Mouse (Mus musculus) stomach, embryonic 14.5 days (tissue): ENCODE measurements around the gene Kirrel2. TPM values are rescaled to one million over a fixed set of nuclear protein-coding genes. Genes with fewer than 3 reads are reported as not detected.
"Not testable (repeated sequence)": the region's sequence is repeated elsewhere in the genome, so short reads cannot be mapped to it uniquely, and the experiment has no call there.

Experiments
- ATAC-seq: fragments of 200-750 bp; cut with Nextera tagmentation; 2 replicates; pipeline ENCODE4 v1.8.0; 2017; ENCODE audit warnings: low read depth, moderate TSS enrichment; ENCODE audit not compliant: insufficient number of reproducible peaks, insufficient read depth, low FRiP score
- H3K27ac ChIP-seq: fragments of 300-500 bp; sonication (generic); 2 replicates; pipeline ENCODE4 v1.5.1; 2014; ENCODE audit warnings: mild to moderate bottlenecking, low read length, moderate library complexity, mixed read lengths
- H3K27me3 ChIP-seq: fragments of 300-500 bp; sonication (generic); 2 replicates; pipeline ENCODE4 v1.6.1; 2014; ENCODE audit warnings: low read length, control low read depth, mixed read lengths; ENCODE audit not compliant: control insufficient read depth, insufficient read depth
- H3K36me3 ChIP-seq: fragments of 300-500 bp; sonication (generic); 2 replicates; pipeline ENCODE4 v1.6.1; 2014; ENCODE audit warnings: mild to moderate bottlenecking, control low read depth, low read length, moderate library complexity, mixed read lengths; ENCODE audit not compliant: control insufficient read depth, insufficient read depth
- H3K4me1 ChIP-seq: fragments of 300-500 bp; sonication (generic); 2 replicates; pipeline ENCODE4 v1.6.1; 2014; ENCODE audit warnings: low read length, control low read depth, mixed read lengths; ENCODE audit not compliant: control insufficient read depth, insufficient read depth
- H3K4me2 ChIP-seq: fragments of 300-500 bp; sonication (generic); replicated peaks from 2 replicates; pipeline ENCODE4 v1.6.1; 2014; ENCODE audit warnings: low read depth, low read length, control low read depth
- H3K4me3 ChIP-seq: fragments of 300-500 bp; sonication (generic); 2 replicates; pipeline ENCODE4 v1.5.1; 2014; ENCODE audit warnings: low read depth, low read length, control low read depth
- H3K9ac ChIP-seq: fragments of 300-500 bp; sonication (generic); replicated peaks from 2 replicates; pipeline ENCODE4 v1.6.1; 2014; ENCODE audit warnings: low read depth, mild to moderate bottlenecking, control low read depth, low read length, moderate library complexity, mixed read lengths
- H3K9me3 ChIP-seq: fragments of 300-500 bp; sonication (generic); 2 replicates; pipeline ENCODE4 v1.6.1; 2016; ENCODE audit warnings: low read depth, low read length, control low read depth; ENCODE audit not compliant: control insufficient read depth
- WGBS: fragments of 180-500 bp; shearing (Covaris S2); extraction: QIAGEN DNeasy Blood & Tissue Kit; methylation state at CpG from one replicate; pipeline ENCODE4 v1.1.7; 2014; 5-methylcytosine and 5-hydroxymethylcytosine counted together
- polyA plus RNA-seq: library from polyadenylated mRNA; unstranded; fragments of >200 nt; fragmentation: Nextera tagmentation; extraction: Ambion mirVana; gene quantifications from 2 replicates; pipeline ENCODE4 v1.2.1, GENCODE M21; 2014

Gene Kirrel2
- polyA plus RNA-seq, 1 experiment from 2014 or later: 0.45 TPM

DNA sequence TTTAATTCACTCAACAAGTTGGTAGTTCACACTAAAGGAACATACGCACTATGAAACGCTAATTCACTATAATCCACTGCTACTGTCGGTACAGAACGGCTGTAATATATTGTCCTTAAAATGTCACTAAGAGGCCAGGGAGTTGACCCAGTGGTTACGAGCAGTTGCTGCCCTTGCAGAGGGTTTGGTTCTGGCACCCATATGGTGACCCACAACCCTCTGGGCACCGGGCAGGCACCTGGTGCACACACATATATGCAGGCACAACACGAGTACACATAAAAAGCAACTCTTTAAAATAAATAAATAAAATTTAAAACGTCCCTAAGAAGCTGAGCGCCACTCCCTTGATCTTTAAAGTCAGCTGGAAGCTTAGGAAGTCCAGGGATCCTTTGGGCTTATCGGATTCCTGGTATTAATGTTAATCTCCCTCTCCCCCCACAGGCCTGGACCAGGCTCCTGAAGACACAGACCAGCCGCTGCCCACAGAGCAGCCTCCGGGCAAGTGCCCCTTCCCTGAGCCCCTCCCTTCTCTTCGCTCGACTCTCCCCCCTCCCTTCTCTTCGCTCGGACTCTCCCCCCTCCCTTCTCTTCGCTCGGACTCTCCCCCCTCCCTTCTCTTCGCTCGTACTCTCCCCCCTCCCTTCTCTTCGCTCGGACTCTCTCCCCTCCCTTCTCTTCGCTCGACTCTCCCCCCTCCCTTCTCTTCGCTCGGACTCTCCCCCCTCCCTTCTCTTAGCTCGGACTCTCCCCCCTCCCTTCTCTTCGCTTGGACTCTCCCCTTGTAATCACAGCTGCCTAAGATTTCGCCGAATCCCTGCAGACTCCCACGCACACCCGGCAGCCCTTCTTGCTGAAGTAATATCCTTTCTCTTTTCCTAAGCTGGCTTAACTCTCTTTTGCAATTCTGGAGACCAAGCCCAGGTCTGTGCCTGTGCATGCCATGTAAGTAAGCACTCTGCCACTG lies 20.2 kb upstream of the Kirrel2 start:
- Histone ChIP-seq H3K36me3 (no peaks in the 10 kb centered on the region), H3K27me3 (no peaks in the 10 kb centered on the region), H3K27ac (no peak overlapping the region), H3K9me3 (no peaks in the 10 kb centered on the region), H3K9ac (no peak overlapping the region), H3K4me1 (peaks cover 5% of the 10 kb centered on the region; the same call in 1 of the 2 replicates), H3K4me2 (peak overlapping the region; percentile 24), H3K4me3 (peak overlapping the region; percentile 15; the same call in 1 of the 2 replicates)
- ATAC-seq: no peak
- 6% methylated on average over 31 of the region's 32 CpGs for WGBS

DNA sequence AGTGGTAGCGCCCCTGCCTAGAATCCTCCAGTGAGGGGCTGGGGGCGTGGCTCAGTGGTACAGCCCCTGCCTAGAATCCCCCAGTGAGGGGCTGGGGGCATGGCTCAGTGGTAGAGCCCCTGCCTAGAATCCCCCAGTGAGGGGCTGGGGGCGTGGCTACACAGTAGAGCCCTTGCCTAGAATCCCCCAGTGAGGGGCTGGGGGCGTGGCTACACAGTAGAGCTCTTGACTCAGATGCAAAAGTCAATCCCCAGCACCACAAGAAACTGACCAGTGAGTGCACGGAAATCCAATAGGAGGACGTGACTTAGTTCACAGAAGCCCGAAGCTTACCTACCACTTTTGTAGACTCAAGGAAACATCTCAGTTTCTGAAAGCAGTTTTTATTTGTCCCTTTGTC lies 18.6 kb upstream of the Kirrel2 start:
- H3K4me1 ChIP-seq, H3K36me3 ChIP-seq, H3K27ac ChIP-seq, H3K9me3 ChIP-seq, H3K9ac ChIP-seq, H3K4me3 ChIP-seq, H3K27me3 ChIP-seq, H3K4me2 ChIP-seq, ATAC-seq: not testable (repeated sequence)
- WGBS: 81% methylated on average over 6 of the region's 7 CpGs

DNA sequence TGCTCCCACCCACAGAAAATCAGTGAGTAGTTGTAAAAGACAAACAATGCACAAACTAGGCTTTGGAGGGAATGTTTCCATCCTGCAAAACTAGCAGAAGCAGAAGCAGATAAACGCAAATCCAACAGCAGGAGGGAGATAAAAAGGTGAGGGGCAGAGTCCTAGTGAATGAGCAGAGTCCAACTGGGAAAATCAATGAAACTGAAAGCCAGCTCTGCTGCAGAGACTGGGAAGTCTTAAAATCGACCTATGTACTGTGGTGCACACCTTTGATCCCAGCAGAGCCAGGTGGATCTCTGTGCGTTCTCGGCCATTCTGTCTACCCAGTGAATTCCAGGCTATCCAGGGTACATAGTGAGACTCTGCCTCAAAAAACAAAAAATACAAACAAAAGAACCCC lies 17.5 kb upstream of the Kirrel2 start:
- no peaks in the 10 kb centered on the region for H3K27me3 ChIP-seq
- H3K9me3 ChIP-seq: peaks cover 3% of the 10 kb centered on the region; the same call in 1 of the 2 replicates
- H3K4me3 ChIP-seq: no peak overlapping the region
- H3K4me2 ChIP-seq: no peak overlapping the region
- no peak for ATAC-seq
- H3K4me1 ChIP-seq: peaks cover 5% of the 10 kb centered on the region; the same call in 1 of the 2 replicates
- no peak overlapping the region for H3K27ac ChIP-seq
- no peaks in the 10 kb centered on the region for H3K36me3 ChIP-seq
- no peak overlapping the region for H3K9ac ChIP-seq
- 61% methylated on average over 4 of the region's 4 CpGs for WGBS

DNA sequence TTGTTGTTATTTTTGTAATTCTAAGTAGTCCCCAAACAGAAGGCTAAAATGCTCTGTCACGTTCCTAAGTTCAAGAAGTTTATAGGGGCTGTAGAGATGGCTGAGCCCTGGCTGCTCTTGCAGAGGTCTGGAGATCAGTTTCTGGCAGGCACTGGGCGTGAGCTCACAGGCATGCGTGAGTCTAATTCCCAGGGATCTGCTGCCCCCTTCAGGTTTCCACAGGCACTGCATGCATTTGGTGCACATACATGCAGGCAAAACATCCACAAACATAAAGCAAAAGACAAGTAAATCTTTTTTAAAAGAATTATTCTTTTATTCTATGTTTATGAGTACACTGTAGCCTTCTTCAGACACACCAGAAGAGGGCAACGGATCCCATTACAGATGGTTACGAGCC lies 14.9 kb upstream of the Kirrel2 start:
- no peak for ATAC-seq
- WGBS: 48% methylated on average over 5 of the region's 5 CpGs
- H3K36me3 ChIP-seq: no peaks in the 10 kb centered on the region

DNA sequence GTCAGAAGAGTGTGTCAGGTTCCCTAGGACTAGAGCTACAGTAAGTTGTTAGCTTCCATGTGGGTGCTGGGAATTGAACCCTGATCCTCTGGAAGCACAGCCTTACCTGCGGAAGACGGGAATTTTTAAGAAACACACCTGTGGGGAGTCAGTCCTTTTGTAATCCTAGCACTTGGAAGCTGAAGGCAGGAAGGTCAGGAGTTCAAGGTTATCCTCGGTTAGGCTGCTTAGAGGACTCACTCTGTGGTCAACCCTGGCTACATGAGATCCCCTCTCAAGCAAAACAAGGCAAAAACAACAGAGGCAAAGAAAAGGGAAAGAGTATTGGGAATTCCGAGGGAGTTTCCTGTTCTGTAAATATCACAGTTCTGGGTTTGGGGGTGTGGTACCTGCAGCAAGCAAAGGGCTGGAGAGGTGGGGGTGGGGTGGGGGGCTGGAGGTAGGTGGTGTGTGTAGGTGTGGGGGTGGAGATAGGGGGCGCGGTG lies 7.4 kb upstream of the Kirrel2 start:
- H3K27ac ChIP-seq: no peak overlapping the region
- WGBS: 14% methylated on average over 6 of the region's 6 CpGs
- peaks cover 52% of the 10 kb centered on the region for H3K27me3 ChIP-seq
- H3K9ac ChIP-seq: no peak overlapping the region
- H3K4me1 ChIP-seq: 0 out of 2 replicates have a peak, but pooled peaks cover 4% of the 10 kb centered on the region
- H3K4me3 ChIP-seq: no peak overlapping the region
- no peaks in the 10 kb centered on the region for H3K9me3 ChIP-seq
- no peaks in the 10 kb centered on the region for H3K36me3 ChIP-seq
- H3K4me2 ChIP-seq: no peak overlapping the region
- ATAC-seq: no peak

More for the DNA sequence above, 14.9 kb upstream of the Kirrel2 start:
- peaks cover 2% of the 10 kb centered on the region; the same call in 1 of the 2 replicates for H3K4me1 ChIP-seq
- no peak overlapping the region for H3K9ac ChIP-seq
- H3K27me3 ChIP-seq: 0 out of 2 replicates have a peak, but pooled peaks cover under 1% of the 10 kb centered on the region
- no peak overlapping the region for H3K4me2 ChIP-seq
- no peak overlapping the region for H3K4me3 ChIP-seq
- no peak overlapping the region for H3K27ac ChIP-seq
- peaks cover 3% of the 10 kb centered on the region; the same call in 1 of the 2 replicates for H3K9me3 ChIP-seq

DNA sequence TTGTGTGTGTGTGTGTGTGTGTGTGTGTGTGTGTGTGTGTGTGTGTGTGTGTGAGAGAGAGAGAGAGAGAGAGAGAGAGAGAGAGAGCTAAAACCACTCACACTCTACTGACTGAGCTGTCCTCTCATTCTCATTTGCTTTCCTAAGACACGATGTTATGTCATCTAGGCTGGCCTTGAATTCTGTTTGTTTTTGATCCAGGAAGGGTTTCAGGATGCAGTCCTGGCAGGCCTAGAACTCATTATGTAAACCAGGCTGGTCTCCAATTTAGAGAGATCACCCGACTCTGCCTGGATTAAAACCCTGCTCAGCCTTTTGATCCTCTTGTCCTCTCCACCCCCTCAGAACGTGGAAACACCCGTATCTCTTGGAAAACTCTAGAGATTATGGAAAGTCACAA lies 6.5 kb upstream of the Kirrel2 start:
- 23% methylated on average over 4 of the region's 4 CpGs for WGBS
- no peak overlapping the region for H3K4me3 ChIP-seq
- H3K4me1 ChIP-seq: 0 out of 2 replicates have a peak, but pooled peaks cover 4% of the 10 kb centered on the region
- no peak overlapping the region for H3K27ac ChIP-seq
- ATAC-seq: no peak
- H3K27me3 ChIP-seq: peaks cover 59% of the 10 kb centered on the region
- H3K9ac ChIP-seq: no peak overlapping the region
- H3K9me3 ChIP-seq: no peaks in the 10 kb centered on the region
- no peaks in the 10 kb centered on the region for H3K36me3 ChIP-seq
- no peak overlapping the region for H3K4me2 ChIP-seq

DNA sequence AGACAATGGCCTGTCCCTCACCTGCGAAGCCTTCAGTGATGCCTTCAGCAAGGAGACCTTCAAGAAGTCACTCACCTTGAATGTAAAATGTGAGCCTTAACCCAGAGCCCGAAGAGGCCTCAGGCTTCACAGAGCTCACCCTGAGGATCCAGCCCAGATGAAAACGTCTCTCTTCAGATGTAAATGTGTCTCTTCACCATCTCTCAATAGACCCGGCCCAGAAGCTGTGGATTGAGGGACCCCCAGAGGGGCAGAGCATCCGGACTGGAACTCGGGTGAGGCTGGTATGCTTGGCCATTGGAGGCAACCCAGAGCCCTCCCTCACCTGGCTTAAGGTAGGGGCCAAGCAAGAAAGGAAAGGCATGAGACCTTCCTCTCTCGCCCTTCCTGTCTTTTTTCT lies 6.1 kb upstream of the Kirrel2 start:
- Histone ChIP-seq H3K9me3 (no peaks in the 10 kb centered on the region), H3K9ac (no peak overlapping the region), H3K27me3 (peaks cover 63% of the 10 kb centered on the region), H3K27ac (no peak overlapping the region), H3K4me3 (no peak overlapping the region), H3K4me1 (0 out of 2 replicates have a peak, but pooled peaks cover 4% of the 10 kb centered on the region), H3K4me2 (no peak overlapping the region), H3K36me3 (no peaks in the 10 kb centered on the region)
- no peak for ATAC-seq
- 35% methylated on average over 7 of the region's 7 CpGs for WGBS

DNA sequence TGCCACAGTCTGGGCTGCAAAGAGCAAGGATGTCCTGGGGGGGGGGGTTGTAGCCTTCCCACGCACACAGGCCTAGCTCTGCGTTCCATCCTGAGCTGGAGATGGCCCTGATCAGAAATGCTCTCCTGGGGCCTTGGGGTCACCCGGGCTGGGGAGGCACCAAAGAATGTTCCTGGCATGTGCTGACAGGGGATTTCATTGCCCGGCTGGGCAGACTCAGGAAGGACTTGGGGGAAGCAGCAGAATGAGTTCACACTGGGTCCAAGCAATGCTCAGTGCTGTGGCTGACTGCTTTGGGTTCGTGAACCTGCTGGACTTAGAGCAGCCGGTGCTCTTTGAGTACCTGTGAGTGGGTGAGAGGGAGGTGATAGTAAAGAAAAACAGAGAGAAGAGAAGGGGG lies 2.0 kb upstream of the Kirrel2 start:
- WGBS: 43% methylated on average over 6 of the region's 6 CpGs

More for the DNA sequence above, 2.0 kb upstream of the Kirrel2 start:
- no peaks in the 10 kb centered on the region for H3K36me3 ChIP-seq
- no peak overlapping the region for H3K4me3 ChIP-seq
- no peak overlapping the region for H3K4me2 ChIP-seq
- no peak for ATAC-seq
- no peaks in the 10 kb centered on the region for H3K9me3 ChIP-seq
- peaks cover 76% of the 10 kb centered on the region for H3K27me3 ChIP-seq
- no peak overlapping the region for H3K27ac ChIP-seq
- peaks cover 15% of the 10 kb centered on the region; the same call in 1 of the 2 replicates for H3K4me1 ChIP-seq
- H3K9ac ChIP-seq: no peak overlapping the region
